Mouse (Mus musculus) G1E (cell line): ENCODE measurements around the gene Fndc7. TPM values are rescaled to one million over a fixed set of nuclear protein-coding genes. Genes with fewer than 3 reads are reported as not detected.
"Not testable (repeated sequence)": the region's sequence is repeated elsewhere in the genome, so short reads cannot be mapped to it uniquely, and the experiment has no call there.

Experiments
- ATAC-seq: 2 replicates; pipeline ENCODE4 v1.8.0; 2016; ENCODE audit warnings: mild to moderate bottlenecking; ENCODE audit not compliant: insufficient number of reproducible peaks, poor library complexity, low FRiP score, severe bottlenecking; ENCODE audit errors: extremely low read depth
- DNase-seq: peaks from one replicate; pipeline ENCODE4 v3.0.0; 2012; ENCODE audit warnings: low spot score
- H3K27me3 ChIP-seq: 2 replicates; pipeline ENCODE4 v1.6.1; 2012; ENCODE audit warnings: mild to moderate bottlenecking, low read length, inconsistent platforms; ENCODE audit not compliant: insufficient read depth
- H3K36me3 ChIP-seq: replicated peaks from 2 replicates; pipeline ENCODE3; 2012; ENCODE audit warnings: mild to moderate bottlenecking, inconsistent platforms
- H3K4me1 ChIP-seq: 2 replicates; pipeline ENCODE4 v1.6.1; 2012; ENCODE audit warnings: low read depth, low read length, inconsistent platforms, mixed read lengths; ENCODE audit not compliant: insufficient read depth
- H3K4me3 ChIP-seq: 2 replicates; pipeline ENCODE4 v1.5.1; 2012; ENCODE audit warnings: low read depth, mild to moderate bottlenecking, inconsistent platforms, low read length, moderate library complexity, mixed read lengths
- H3K9me3 ChIP-seq: replicated peaks from 2 replicates; pipeline ENCODE4 v1.6.1; 2012; ENCODE audit warnings: inconsistent platforms
- CTCF ChIP-seq: IDR thresholded peaks from 2 replicates; pipeline ENCODE4 v1.5.1; 2012; ENCODE audit warnings: low read depth, low read length, inconsistent platforms, mixed read lengths
- GATA1 ChIP-seq: IDR thresholded peaks from 2 replicates; pipeline ENCODE4 v1.6.1; 2012; ENCODE audit warnings: borderline replicate concordance, low read length, inconsistent platforms, mixed read lengths
- GATA2 ChIP-seq: IDR thresholded peaks from 2 replicates; pipeline ENCODE4 v1.6.1; 2012; ENCODE audit warnings: low read depth, low read length, inconsistent platforms, borderline replicate concordance
- POLR2AphosphoS5 ChIP-seq: IDR thresholded peaks from 2 replicates; pipeline ENCODE4 v1.6.1; 2012; ENCODE audit warnings: low read depth, low read length, inconsistent platforms; ENCODE audit not compliant: insufficient replicate concordance
- TAL1 ChIP-seq: conservative IDR thresholded peaks from 2 replicates; pipeline ENCODE4 v1.6.1; 2012; ENCODE audit warnings: low read depth, low read length, inconsistent platforms, mixed read lengths
- polyA plus RNA-seq: library from polyadenylated mRNA; stranded (reverse); fragments of >175 nt; gene quantifications from 2 replicates; pipeline ENCODE4 v1.2.3, GENCODE M21; 2012
- total RNA-seq, 2 experiments: library from RNA; stranded (forward) in 1 of 2; stranded (reverse) in 1 of 2; fragments of 200-1000 nt in 1 of 2; fragments of >200 nt in 1 of 2; fragmentation: Nextera tagmentation in 1 of 2; gene quantifications; 2 replicates each; pipeline ENCODE4 v1.2.3; 2014 to 2017

Fndc7 gene
- total and polyA plus RNA-seq, 3 experiments, result 0.16 TPM; not detected in 2

DNA sequence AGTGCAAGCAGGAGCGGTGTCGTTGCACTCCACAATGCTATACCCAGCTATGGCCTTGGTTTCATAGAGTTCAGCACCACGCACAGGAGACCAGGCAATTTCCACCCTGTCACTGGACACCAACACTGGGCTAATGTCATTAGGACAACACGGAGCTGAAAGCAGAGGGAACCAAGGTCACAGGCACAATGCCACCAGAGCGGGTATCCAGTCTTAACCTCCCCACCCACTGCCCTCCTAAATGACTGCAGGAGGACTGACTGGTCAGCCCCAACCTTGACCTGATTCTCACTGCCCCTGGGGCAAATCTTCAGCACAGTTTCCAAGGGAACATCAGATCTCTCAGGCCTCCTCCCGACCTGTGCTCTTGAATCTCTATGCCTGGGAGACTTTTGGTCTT lies 19.2 kb downstream of the Fndc7 start:
- Histone ChIP-seq H3K9me3 (no peaks in the 10 kb centered on the region), H3K4me1 (no peaks in the 10 kb centered on the region), H3K36me3 (no peaks in the 10 kb centered on the region), H3K4me3 (no peak overlapping the region), H3K27me3 (peaks cover 15% of the 10 kb centered on the region)
- DNase-seq, result no peak
- no peak for ATAC-seq
- TF ChIP-seq POLR2AphosphoS5, result no peak
- TF ChIP-seq CTCF, result no peak
- TF ChIP-seq GATA2, result no peak

- no peak for TF ChIP-seq TAL1
- TF ChIP-seq GATA2, result no peak
- TF ChIP-seq GATA1, result no peak
- no peak for TF ChIP-seq POLR2AphosphoS5
- no peak for TF ChIP-seq CTCF
- Histone ChIP-seq H3K4me1 (no peaks in the 10 kb centered on the region), H3K9me3 (no peaks in the 10 kb centered on the region), H3K4me3 (no peak overlapping the region), H3K36me3 (no peaks in the 10 kb centered on the region), H3K27me3 (peaks cover 12% of the 10 kb centered on the region)
- ATAC-seq (no peak), DNase-seq (no peak)
Observed at GRCm38 (mm10) chr3:108867449-108867848, 22.4 kb downstream of the Fndc7 start.

- ATAC-seq (no peak), DNase-seq (no peak)
- H3K4me3 ChIP-seq, result no peak overlapping the region
- H3K4me1 ChIP-seq, result no peaks in the 10 kb centered on the region
- peaks cover 15% of the 10 kb centered on the region for H3K27me3 ChIP-seq
- no peaks in the 10 kb centered on the region for H3K9me3 ChIP-seq
- TF ChIP-seq GATA1 (no peak), POLR2AphosphoS5 (no peak), TAL1 (no peak), GATA2 (no peak), CTCF (no peak)
- no peaks in the 10 kb centered on the region for H3K36me3 ChIP-seq
Observed at GRCm38 (mm10) chr3:108865676-108866075, 24.1 kb downstream of the Fndc7 start.

- Histone ChIP-seq H3K27me3 (peaks cover 9% of the 10 kb centered on the region; the same call in 1 of the 2 replicates), H3K4me3 (no peak overlapping the region), H3K4me1 (no peaks in the 10 kb centered on the region), H3K36me3 (no peaks in the 10 kb centered on the region), H3K9me3 (no peaks in the 10 kb centered on the region)
- ATAC-seq, result no peak
- TF ChIP-seq CTCF (no peak), GATA2 (no peak), GATA1 (no peak), TAL1 (no peak), POLR2AphosphoS5 (no peak)
- no peak for DNase-seq
Observed at GRCm38 (mm10) chr3:108865129-108865528, 24.7 kb downstream of the Fndc7 start.

GRCm38 (mm10) chr3:108863091-108863490 lies 26.7 kb downstream of the Fndc7 start:
- Histone ChIP-seq H3K36me3 (no peaks in the 10 kb centered on the region), H3K27me3 (peaks cover 5% of the 10 kb centered on the region; the same call in 1 of the 2 replicates), H3K4me3 (no peak overlapping the region), H3K4me1 (no peaks in the 10 kb centered on the region), H3K9me3 (no peaks in the 10 kb centered on the region)
- TF ChIP-seq GATA1 (no peak), POLR2AphosphoS5 (no peak), CTCF (no peak), TAL1 (no peak), GATA2 (no peak)
- ATAC-seq (no peak), DNase-seq (no peak)

DNA sequence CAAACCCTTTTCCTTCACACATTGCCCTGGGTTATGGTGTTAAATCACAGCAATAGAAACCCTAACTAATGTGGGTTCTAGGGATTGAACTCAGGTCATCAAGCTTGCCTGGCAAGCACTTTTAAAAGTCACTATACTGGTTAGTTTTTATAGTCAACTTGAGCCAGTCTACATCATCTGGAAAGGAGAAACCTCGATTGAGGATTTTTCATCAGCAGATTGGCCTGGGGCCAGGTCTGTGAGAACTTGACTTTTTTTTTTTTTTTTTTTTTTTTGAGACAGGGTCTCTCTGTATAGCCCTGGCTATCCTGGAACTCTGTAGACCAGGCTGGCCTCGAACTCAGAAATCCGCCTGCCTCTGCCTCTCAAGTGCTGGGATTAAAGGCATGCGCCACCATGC lies 27.5 kb downstream of the Fndc7 start:
- DNase-seq, H3K27me3 ChIP-seq, H3K36me3 ChIP-seq, ATAC-seq, H3K9me3 ChIP-seq, H3K4me1 ChIP-seq, H3K4me3 ChIP-seq: not testable (repeated sequence)

DNA sequence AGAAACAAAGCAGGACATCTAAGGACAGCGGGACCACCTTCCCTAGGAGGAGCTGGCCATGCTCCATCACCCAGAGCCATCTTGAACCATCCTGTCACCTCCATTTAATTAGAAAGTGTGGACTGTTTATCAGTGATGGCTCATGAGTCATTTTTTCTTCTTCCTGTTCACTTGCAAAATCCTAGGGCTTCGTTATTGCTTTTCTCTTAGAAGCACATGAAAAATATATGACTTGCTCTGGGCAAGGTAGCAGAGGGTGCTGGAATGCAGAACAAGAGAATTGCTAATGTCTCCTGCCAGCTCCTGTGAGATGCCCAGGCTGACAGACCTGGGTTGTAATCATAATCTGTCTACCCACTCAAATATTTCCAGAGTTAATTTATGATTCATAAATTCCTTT lies 29.0 kb downstream of the Fndc7 start:
- TF ChIP-seq POLR2AphosphoS5 (no peak), GATA1 (no peak)
- ATAC-seq, result no peak

More for the DNA sequence above, 29.0 kb downstream of the Fndc7 start:
- H3K4me1 ChIP-seq, result no peaks in the 10 kb centered on the region
- DNase-seq, result no peak
- H3K9me3 ChIP-seq, result no peaks in the 10 kb centered on the region
- peaks cover 12% of the 10 kb centered on the region; the same call in 1 of the 2 replicates for H3K27me3 ChIP-seq
- no peak overlapping the region for H3K4me3 ChIP-seq
- H3K36me3 ChIP-seq, result no peaks in the 10 kb centered on the region
